Mouse (Mus musculus) lung, adult 2 months (tissue): Measurements from ENCODE around the gene Snd1.

Experiments used
- CTCF ChIP-seq: fragments of 200-500 bp; IDR thresholded peaks from 2 replicates; pipeline ENCODE4 v1.5.1; 2011; ENCODE audit warnings: mild to moderate bottlenecking, low read length, control low read depth; ENCODE audit not compliant: insufficient read depth
- POLR2A ChIP-seq: fragments of 200-500 bp; IDR thresholded peaks from 2 replicates; pipeline ENCODE4 v1.6.1; 2011; ENCODE audit warnings: low read depth, mild to moderate bottlenecking, control low read depth, low read length, borderline replicate concordance; ENCODE audit errors: extremely low read depth

DNA sequence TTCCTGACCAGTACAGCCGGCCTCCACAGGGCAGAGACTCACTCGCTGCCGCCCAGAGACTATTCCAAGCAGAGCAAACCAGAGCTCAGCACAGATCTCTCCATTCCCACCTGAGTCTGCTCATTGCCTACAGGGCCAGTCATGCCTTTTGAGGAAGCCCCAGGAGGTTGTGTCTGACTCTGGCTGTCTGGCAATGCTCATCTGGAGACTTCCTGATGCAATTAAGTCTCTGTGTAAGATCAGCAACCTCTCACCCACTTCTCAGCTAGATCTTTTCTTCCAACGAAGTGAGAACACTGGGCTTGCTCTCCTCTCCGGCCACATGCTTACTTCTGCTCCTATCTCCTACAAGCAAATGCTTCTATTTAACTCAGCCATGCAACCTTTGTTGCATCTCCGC lies 444.4 kb downstream of the Snd1 start:
- no peak for TF ChIP-seq CTCF
- no peak for TF ChIP-seq POLR2A
